Mouse (Mus musculus) Patski (cell line): Measurements from ENCODE around the gene Lrrc56. TPM values are rescaled to one million over a fixed set of nuclear protein-coding genes. Genes with fewer than 3 reads are reported as not detected.

ENCODE experiments used
- ATAC-seq: fragments of 100-300 bp; one replicate; pipeline ENCODE4 v1.8.0; 2021
- CTCF ChIA-PET: fragments of 350-600 bp; sonication (Branson Sonifier 250); formaldehyde crosslinking; loops from one replicate; lab custom pipeline; 2022; ENCODE audit warnings: inconsistent platforms; lab: Charles Lee
- POLR2A ChIA-PET: fragments of 350-600 bp; sonication (Branson Sonifier 250); formaldehyde crosslinking; loops from one replicate; lab custom pipeline; 2022; ENCODE audit warnings: antibody characterized with exemption, inconsistent platforms; lab: Charles Lee
- DNase-seq: peaks from one replicate; pipeline ENCODE4 v3.0.0-alpha.2; 2011; ENCODE audit warnings: low read depth, low spot score
- H3K27me3 ChIP-seq: fragments of 371-371 bp; one replicate; pipeline ENCODE4 v1.5.1; 2021
- CTCF ChIP-seq: fragments of 100-300 bp; IDR thresholded peaks from one replicate; pipeline ENCODE4 v1.5.1; 2021
- in situ Hi-C: fragments of 300-500 bp; cut with MboI; formaldehyde crosslinking; loops from 3 replicates; pipeline ENCODE4 v1.11.1; 2018; ENCODE audit warnings: low pct_unique_long_range_greater_than_20kb, mixed read lengths
- polyA plus RNA-seq: library from polyadenylated mRNA; unstranded; gene quantifications from one replicate; pipeline ENCODE4 v1.2.3, GENCODE M21; 2021

Lrrc56 gene
- polyA plus RNA-seq, 1 experiment from 2014 or later = 13.7 TPM

DNA sequence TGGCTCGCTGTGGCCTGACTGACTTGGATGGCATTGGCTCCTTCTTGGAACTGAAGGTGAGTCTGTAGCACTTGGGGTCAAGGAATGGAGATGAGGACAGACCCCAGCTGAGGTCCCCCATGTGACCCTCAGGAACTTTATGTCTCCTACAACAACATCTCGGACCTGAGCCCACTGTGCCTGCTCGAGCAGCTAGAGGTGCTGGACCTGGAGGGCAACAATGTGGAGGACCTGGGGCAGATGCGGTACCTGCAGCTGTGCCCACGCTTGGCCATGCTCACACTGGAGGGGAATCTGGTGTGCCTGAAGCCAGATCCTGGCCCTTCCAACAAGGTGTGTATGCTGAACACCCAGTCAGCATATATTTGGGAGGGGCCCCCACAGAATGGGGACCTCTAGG is 11.5 kb downstream of the Lrrc56 start:
- no peaks in the 10 kb centered on the region for H3K27me3 ChIP-seq
- TF ChIP-seq CTCF = no peak
- ChIA-PET POLR2A (no interaction called here), CTCF (no interaction called here)
- no peak for ATAC-seq
- in situ Hi-C loops = no loop called here
- no peak for DNase-seq

- ATAC-seq (no peak), DNase-seq (no peak)
- CTCF ChIA-PET = no interaction called here
- no peak for TF ChIP-seq CTCF
- POLR2A ChIA-PET = no interaction called here
- in situ Hi-C loops = no loop called here
- H3K27me3 ChIP-seq = no peaks in the 10 kb centered on the region
These were observed 12.4 kb downstream of the Lrrc56 start for GRCm38 (mm10) chr7:141206182-141206937.

DNA sequence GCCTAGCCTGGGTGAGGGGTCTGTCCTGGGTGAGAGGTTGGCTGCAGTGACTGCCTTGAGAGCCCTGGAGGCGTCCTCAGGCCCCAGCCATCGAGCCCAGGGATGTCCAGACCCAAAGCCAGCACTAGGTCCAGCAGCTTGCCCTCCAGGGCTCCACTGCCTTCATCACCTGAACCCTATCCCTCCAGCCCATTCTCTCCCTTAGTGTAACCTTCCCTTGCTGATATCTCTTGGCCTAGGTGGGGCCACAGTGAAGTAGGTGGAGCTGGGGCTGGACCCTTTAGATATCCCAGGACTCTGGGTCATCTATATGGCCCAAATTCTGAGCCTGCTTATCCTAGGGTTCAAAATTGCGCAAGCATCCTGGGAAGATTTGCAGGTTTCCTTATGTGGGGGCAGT is 15.6 kb downstream of the Lrrc56 start:
- no peak for DNase-seq
- no peak for TF ChIP-seq CTCF
- no peaks in the 10 kb centered on the region for H3K27me3 ChIP-seq
- ChIA-PET CTCF (no interaction called here), POLR2A (interaction anchor here (1.2 kb wide), 1 partner anchor 19 kb away, joined by 4 read pairs; the partner anchor contains the start of gene Phrf1)
- no peak for ATAC-seq
- in situ Hi-C loops = no loop called here

GRCm38 (mm10) chr7:141210137-141210536 is 16.2 kb downstream of the Lrrc56 start:
- ATAC-seq (no peak), DNase-seq (no peak)
- CTCF ChIA-PET = interaction anchor here (0.8 kb wide), 1 partner anchor 10 kb away, joined by 3 read pairs; no protein-coding TSS in a partner anchor
- POLR2A ChIA-PET = interaction anchor here (0.7 to 1.2 kb wide), 2 partner anchors 16 to 19 kb away, joined by 4 read pairs; partner anchors contain the start of genes Hras, Lrrc56 and Phrf1
- no peaks in the 10 kb centered on the region for H3K27me3 ChIP-seq
- no peak for TF ChIP-seq CTCF
- in situ Hi-C loops = no loop called here

DNA sequence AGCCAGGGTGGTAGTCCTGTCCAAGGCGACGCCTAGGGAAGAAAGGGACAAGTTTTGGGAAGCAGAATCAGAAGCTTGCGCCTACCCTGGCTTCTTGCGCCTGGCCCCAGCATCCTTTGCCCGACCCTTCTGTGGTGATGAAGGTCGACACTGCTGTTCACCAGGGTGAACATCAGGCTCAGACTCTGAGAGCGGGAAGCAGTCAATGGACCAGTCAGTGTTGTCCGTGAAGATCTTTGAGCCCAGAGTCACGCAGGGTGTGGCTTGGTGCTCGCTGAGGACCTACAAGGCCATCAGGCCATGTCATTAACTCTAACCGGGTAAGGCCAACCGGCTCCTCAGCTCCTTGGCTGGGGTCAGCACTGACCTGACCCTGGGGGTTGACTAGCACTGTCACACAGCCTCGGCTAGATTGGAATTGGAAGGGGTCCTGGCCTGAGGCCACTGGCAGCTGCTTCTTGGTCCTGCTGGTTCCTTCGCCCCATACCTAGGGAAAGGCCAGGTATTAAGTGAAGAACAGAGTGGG is 16.7 kb downstream of the Lrrc56 start:
- H3K27me3 ChIP-seq = no peaks in the 10 kb centered on the region
- no peak for TF ChIP-seq CTCF
- DNase-seq = no peak
- in situ Hi-C loops = no loop called here
- ChIA-PET POLR2A (interaction anchor here (0.7 to 1.2 kb wide), 2 partner anchors 16 to 18 kb away, joined by 4 read pairs; partner anchors contain the start of genes Hras, Lrrc56 and Phrf1), CTCF (interaction anchor here (0.8 kb wide), 1 partner anchor 10 kb away, joined by 3 read pairs; no protein-coding TSS in a partner anchor)
- no peak for ATAC-seq

DNA sequence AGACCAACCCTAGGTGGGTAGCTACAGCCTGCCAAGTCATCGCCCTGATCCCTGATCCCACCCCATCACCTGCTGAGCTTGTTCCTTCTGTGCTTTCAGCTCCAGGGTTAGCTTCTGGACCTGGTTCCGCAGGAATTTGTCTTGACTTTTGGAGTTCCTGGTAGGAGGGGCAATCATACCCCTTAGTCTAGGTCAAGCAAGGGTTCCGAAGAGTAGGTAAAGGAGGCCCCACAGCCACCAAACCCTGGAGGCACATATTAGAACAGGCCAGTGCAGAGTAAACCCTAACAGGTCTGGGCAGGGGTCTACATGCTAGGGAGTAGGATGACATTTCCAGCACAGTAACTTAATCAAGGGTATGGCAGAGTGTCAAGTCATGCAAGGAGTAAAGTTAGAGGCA is 19.2 kb downstream of the Lrrc56 start:
- ChIA-PET POLR2A (no interaction called here), CTCF (no interaction called here)
- in situ Hi-C loops = no loop called here
- no peak for TF ChIP-seq CTCF
- no peaks in the 10 kb centered on the region for H3K27me3 ChIP-seq
- no peak for DNase-seq
- no peak for ATAC-seq

DNA sequence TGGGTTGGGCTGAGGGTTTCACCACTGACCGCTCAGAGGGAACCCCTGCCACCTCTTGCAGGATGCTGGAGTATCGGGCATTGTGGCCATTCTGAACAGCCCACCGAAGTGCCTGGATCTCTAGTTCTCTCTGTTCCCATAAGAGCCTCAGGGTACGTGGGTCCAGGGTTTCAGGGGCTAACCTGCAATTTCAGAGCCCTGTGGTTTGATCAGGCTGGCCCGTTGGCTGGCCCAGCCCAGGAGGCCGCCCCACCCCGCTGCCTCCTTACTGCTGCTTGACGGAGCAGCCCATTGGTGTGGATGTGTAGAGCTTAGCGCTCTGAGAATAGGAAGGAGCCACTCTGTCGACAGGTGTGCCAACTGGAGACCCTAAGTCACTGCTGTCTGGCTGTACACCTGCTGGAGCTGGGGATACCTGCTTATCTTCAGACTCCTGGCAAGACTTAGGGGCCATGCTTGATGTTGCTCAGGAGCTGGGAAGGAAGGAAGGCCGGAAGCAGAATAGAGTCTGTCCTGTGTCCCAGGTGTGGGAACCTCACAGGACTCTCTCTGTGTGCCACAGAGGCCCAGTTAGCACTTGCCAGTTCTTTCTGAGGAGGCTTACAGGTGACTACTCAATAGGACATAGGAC is 19.8 kb downstream of the Lrrc56 start, which contains the start of gene Lmntd2:
Lmntd2 (minus strand) TSS at position 476 of the 631 bp plus-strand sequence.
- ATAC-seq (no peak), DNase-seq (no peak)
- ChIA-PET POLR2A (no interaction called here), CTCF (no interaction called here)
- in situ Hi-C loops = no loop called here
- TF ChIP-seq CTCF = no peak
- no peaks in the 10 kb centered on the region for H3K27me3 ChIP-seq

DNA sequence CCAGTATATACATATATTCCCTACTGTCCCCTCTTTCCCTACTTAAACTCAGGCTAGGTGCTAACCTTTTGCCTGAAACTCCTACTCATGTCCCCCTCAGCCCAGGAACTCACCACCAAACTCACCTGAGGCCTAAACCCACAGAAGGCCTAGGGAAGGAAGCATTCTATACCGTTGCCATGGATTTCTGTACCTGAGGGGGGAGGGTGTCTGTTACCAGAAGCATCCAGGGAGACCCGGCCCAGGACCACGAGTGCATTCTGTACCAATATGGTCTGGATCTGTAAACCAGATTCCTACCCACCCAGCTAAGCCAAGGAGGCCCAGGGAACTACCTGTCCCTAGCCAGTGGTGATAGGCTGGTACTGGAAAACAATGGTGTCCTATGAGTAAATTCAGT is 20.4 kb downstream of the Lrrc56 start:
- no peaks in the 10 kb centered on the region for H3K27me3 ChIP-seq
- no peak for TF ChIP-seq CTCF
- in situ Hi-C loops = no loop called here
- ChIA-PET POLR2A (no interaction called here), CTCF (no interaction called here)
- DNase-seq (no peak), ATAC-seq (no peak)

- DNase-seq = no peak
- POLR2A ChIA-PET = interaction anchor here (2.2 kb wide), 1 partner anchor 20 kb away, joined by 14 read pairs; the partner anchor contains the start of genes Hras and Lrrc56
- ATAC-seq = peak; percentile 87
- CTCF ChIA-PET = interaction anchor here (2.4 kb wide), 1 partner anchor 15 kb away, joined by 8 read pairs; no protein-coding TSS in a partner anchor
- no peaks in the 10 kb centered on the region for H3K27me3 ChIP-seq
- TF ChIP-seq CTCF = no peak
- in situ Hi-C loops = no loop called here
These were observed 21.3 kb downstream of the Lrrc56 start, which contains the start of gene Rassf7 for GRCm38 (mm10) chr7:141215101-141215879. TSS of gene Rassf7 (plus strand) at chr7:141215860.
